Mouse (Mus musculus) hindbrain, postnatal 0 days (tissue): ENCODE measurements around the gene Nampt. TPM values are rescaled to one million over a fixed set of nuclear protein-coding genes. Genes with fewer than 3 reads are reported as not detected.

Source experiments
- ATAC-seq: fragments of 200-750 bp; cut with Nextera tagmentation; 2 replicates; pipeline ENCODE4 v1.8.0; 2017; ENCODE audit warnings: mild to moderate bottlenecking, moderate TSS enrichment, moderate library complexity
- DNase-seq: peaks from one replicate; pipeline ENCODE4 v3.0.0-alpha.2; 2015; ENCODE audit warnings: low spot score
- H3K27ac ChIP-seq: fragments of 300-500 bp; sonication (generic); 2 replicates; pipeline ENCODE4 v1.5.1; 2014; ENCODE audit warnings: mild to moderate bottlenecking
- H3K27me3 ChIP-seq: fragments of 300-500 bp; sonication (generic); 2 replicates; pipeline ENCODE4 v1.6.1; 2014; ENCODE audit warnings: low read length, mixed read lengths; ENCODE audit not compliant: insufficient read depth
- H3K36me3 ChIP-seq: fragments of 300-500 bp; sonication (generic); 2 replicates; pipeline ENCODE4 v1.6.1; 2014; ENCODE audit warnings: low read length, mixed read lengths; ENCODE audit not compliant: insufficient read depth
- H3K4me1 ChIP-seq: fragments of 300-500 bp; sonication (generic); 2 replicates; pipeline ENCODE4 v1.6.1; 2014; ENCODE audit warnings: antibody characterized with exemption, low read length, mixed read lengths; ENCODE audit not compliant: insufficient read depth
- H3K4me2 ChIP-seq: fragments of 300-500 bp; sonication (generic); 2 replicates; pipeline ENCODE4 v1.6.1; 2014; ENCODE audit warnings: low read depth, mild to moderate bottlenecking, low read length, moderate library complexity, mixed read lengths
- H3K4me3 ChIP-seq: fragments of 300-500 bp; sonication (generic); 2 replicates; pipeline ENCODE4 v1.5.1; 2014; ENCODE audit warnings: low read length
- H3K9ac ChIP-seq: fragments of 300-500 bp; sonication (generic); replicated peaks from 2 replicates; pipeline ENCODE4 v1.6.1; 2014; ENCODE audit warnings: mild to moderate bottlenecking, low read length, moderate library complexity, mixed read lengths
- H3K9me3 ChIP-seq: fragments of 300-500 bp; sonication (generic); 2 replicates; pipeline ENCODE4 v1.6.1; 2016; ENCODE audit warnings: low read length, mixed read lengths
- CTCF ChIP-seq: IDR thresholded peaks from 2 replicates; pipeline ENCODE4 v1.5.1; 2016; ENCODE audit warnings: antibody characterized with exemption, control low read depth, low read depth
- WGBS: fragments of 180-500 bp; shearing (Covaris S2); extraction: QIAGEN DNeasy Blood & Tissue Kit; methylation state at CpG from one replicate; pipeline ENCODE4 v1.1.7; 2014; 5-methylcytosine and 5-hydroxymethylcytosine counted together
- polyA plus RNA-seq: library from polyadenylated mRNA; unstranded; fragments of >200 nt; fragmentation: Nextera tagmentation; extraction: Ambion mirVana; gene quantifications from 2 replicates; pipeline ENCODE4 v1.2.1, GENCODE M21; 2015
- total RNA-seq: library from RNA; depleted of rRNA; stranded (reverse); fragments of >200 nt; gene quantifications from 2 replicates; pipeline ENCODE4 v1.2.3, GENCODE M21; 2014

The Nampt gene
- total and polyA plus RNA-seq, 2 experiments from 2014 or later, result 27.0 to 28.3 TPM

GRCm38 (mm10) chr12:32826971-32827370 is 7.6 kb downstream of the Nampt start:
- no peak overlapping the region for H3K4me2 ChIP-seq
- no peaks in the 10 kb centered on the region for H3K9me3 ChIP-seq
- TF ChIP-seq CTCF, result peak; percentile 72
- ATAC-seq, result no peak
- H3K27ac ChIP-seq, result no peak overlapping the region
- 31% methylated on average over 3 of the region's 3 CpGs for WGBS
- DNase-seq, result peak; percentile 43
- no peak overlapping the region for H3K9ac ChIP-seq
- no peaks in the 10 kb centered on the region for H3K27me3 ChIP-seq
- no peak overlapping the region for H3K4me3 ChIP-seq
- 0 out of 2 replicates have a peak, but pooled peaks cover 3% of the 10 kb centered on the region for H3K4me1 ChIP-seq
- no peaks in the 10 kb centered on the region for H3K36me3 ChIP-seq

GRCm38 (mm10) chr12:32828137-32828760 is 8.9 kb downstream of the Nampt start:
- WGBS, result 43% methylated on average over 8 of the region's 8 CpGs
- Histone ChIP-seq H3K27ac (peak overlapping the region; percentile 37; the same call in 1 of the 2 replicates), H3K9ac (no peak overlapping the region), H3K4me2 (peak overlapping the region; percentile 11; the same call in 1 of the 2 replicates), H3K4me3 (no peak overlapping the region), H3K4me1 (0 out of 2 replicates have a peak, but pooled peaks cover 3% of the 10 kb centered on the region), H3K27me3 (no peaks in the 10 kb centered on the region), H3K36me3 (0 out of 2 replicates have a peak, but pooled peaks cover 4% of the 10 kb centered on the region), H3K9me3 (no peaks in the 10 kb centered on the region)
- DNase-seq (no peak), ATAC-seq (no peak)
- TF ChIP-seq CTCF, result no peak

GRCm38 (mm10) chr12:32829321-32830090 is 10.2 kb downstream of the Nampt start:
- Histone ChIP-seq H3K36me3 (peaks cover 13% of the 10 kb centered on the region; the same call in 1 of the 2 replicates), H3K27ac (no peak overlapping the region), H3K4me1 (0 out of 2 replicates have a peak, but pooled peaks cover 3% of the 10 kb centered on the region), H3K27me3 (no peaks in the 10 kb centered on the region), H3K9me3 (no peaks in the 10 kb centered on the region), H3K4me3 (no peak overlapping the region), H3K9ac (no peak overlapping the region), H3K4me2 (no peak overlapping the region)
- ATAC-seq (peak; percentile 45; the same call in 1 of the 2 replicates), DNase-seq (peak; percentile 6)
- WGBS, result 85% methylated on average over 9 of the region's 9 CpGs
- TF ChIP-seq CTCF, result no peak

GRCm38 (mm10) chr12:32832076-32832475 is 12.7 kb downstream of the Nampt start:
- Histone ChIP-seq H3K36me3 (peaks cover 13% of the 10 kb centered on the region; the same call in 1 of the 2 replicates), H3K9me3 (no peaks in the 10 kb centered on the region), H3K4me2 (no peak overlapping the region), H3K4me1 (0 out of 2 replicates have a peak, but pooled peaks cover 3% of the 10 kb centered on the region), H3K4me3 (no peak overlapping the region), H3K9ac (no peak overlapping the region), H3K27ac (no peak overlapping the region), H3K27me3 (no peaks in the 10 kb centered on the region)
- TF ChIP-seq CTCF, result no peak
- ATAC-seq (no peak), DNase-seq (no peak)
- 93% methylated on average over 3 of the region's 3 CpGs for WGBS

GRCm38 (mm10) chr12:32834781-32835180 is 15.4 kb downstream of the Nampt start:
- H3K9ac ChIP-seq, result no peak overlapping the region
- H3K27me3 ChIP-seq, result no peaks in the 10 kb centered on the region
- H3K4me1 ChIP-seq, result no peaks in the 10 kb centered on the region
- H3K4me3 ChIP-seq, result no peak overlapping the region
- WGBS, result 88% methylated on average over 6 of the region's 6 CpGs
- TF ChIP-seq CTCF, result no peak
- H3K36me3 ChIP-seq, result peaks cover 27% of the 10 kb centered on the region; the same call in 1 of the 2 replicates
- H3K9me3 ChIP-seq, result no peaks in the 10 kb centered on the region
- H3K4me2 ChIP-seq, result no peak overlapping the region
- H3K27ac ChIP-seq, result no peak overlapping the region
- DNase-seq (no peak), ATAC-seq (no peak)

- no peak for ATAC-seq
- no peak for TF ChIP-seq CTCF
- H3K36me3 ChIP-seq, result peaks cover 27% of the 10 kb centered on the region; the same call in 1 of the 2 replicates
- no peak overlapping the region for H3K27ac ChIP-seq
- peak; percentile 25 for DNase-seq
- no peaks in the 10 kb centered on the region for H3K9me3 ChIP-seq
- H3K4me3 ChIP-seq, result no peak overlapping the region
- no peak overlapping the region for H3K4me2 ChIP-seq
- H3K27me3 ChIP-seq, result no peaks in the 10 kb centered on the region
- H3K4me1 ChIP-seq, result no peaks in the 10 kb centered on the region
- H3K9ac ChIP-seq, result no peak overlapping the region
- 48% methylated on average over 4 of the region's 4 CpGs for WGBS
These were observed 15.9 kb downstream of the Nampt start for GRCm38 (mm10) chr12:32835235-32835634.

- WGBS, result 70% methylated on average over 4 of the region's 4 CpGs
These were observed 19.1 kb downstream of the Nampt start for GRCm38 (mm10) chr12:32838406-32838805.

More at GRCm38 (mm10) chr12:32838406-32838805, 19.1 kb downstream of the Nampt start:
- Histone ChIP-seq H3K27ac (no peak overlapping the region), H3K4me1 (no peaks in the 10 kb centered on the region), H3K36me3 (peaks cover 41% of the 10 kb centered on the region; the same call in 1 of the 2 replicates), H3K4me3 (no peak overlapping the region), H3K9me3 (no peaks in the 10 kb centered on the region), H3K4me2 (no peak overlapping the region), H3K9ac (no peak overlapping the region), H3K27me3 (no peaks in the 10 kb centered on the region)
- DNase-seq (no peak), ATAC-seq (no peak)
- TF ChIP-seq CTCF, result no peak
